Mouse (Mus musculus): ENCODE data around the gene Trim2. TPM values are rescaled to one million over a fixed set of nuclear protein-coding genes. Genes with fewer than 3 reads are reported as not detected.

Gene Trim2
- polyA plus RNA-seq, 1 experiment from 2014 or later: 32.6 TPM

GRCm38 (mm10) chr3:84301674-84302073 is 5.0 kb downstream of the Trim2 start:
- no peak overlapping the region for H3K4me3 ChIP-seq (ENCODE audit: low read length)

GRCm38 (mm10) chr3:84298186-84298585 is 8.5 kb downstream of the Trim2 start:
- ATAC-seq (ENCODE audit: low FRiP score, low TSS enrichment): no peak
- Histone ChIP-seq H3K27me3 (ENCODE audit: control insufficient read depth, insufficient read depth, low read length) (no peaks in the 10 kb centered on the region), H3K4me2 (replicated peaks; ENCODE audit: low read depth, low read length) (no peak overlapping the region), H3K27ac (ENCODE audit: low read depth, low read length) (no peak overlapping the region), H3K4me1 (ENCODE audit: control insufficient read depth, insufficient read depth, low read length) (no peaks in the 10 kb centered on the region; the same call in 1 of the 2 replicates), H3K36me3 (ENCODE audit: control insufficient read depth, insufficient read depth, low read length) (no peaks in the 10 kb centered on the region), H3K4me3 (ENCODE audit: low read length) (no peak overlapping the region), H3K9ac (ENCODE audit: low read depth, low read length) (no peak overlapping the region), H3K9me3 (ENCODE audit: control insufficient read depth, low read length) (no peaks in the 10 kb centered on the region)
- WGBS: 73% methylated on average over 3 of the region's 3 CpGs

More at GRCm38 (mm10) chr3:84301674-84302073, 5.0 kb downstream of the Trim2 start:
- H3K9me3 ChIP-seq (ENCODE audit: control insufficient read depth, low read length): peaks cover 3% of the 10 kb centered on the region; the same call in 1 of the 2 replicates
- H3K27ac ChIP-seq (ENCODE audit: low read depth, low read length): no peak overlapping the region
- H3K27me3 ChIP-seq (ENCODE audit: control insufficient read depth, insufficient read depth, low read length): peaks cover 28% of the 10 kb centered on the region
- no peak overlapping the region for H3K4me2 ChIP-seq (replicated peaks; ENCODE audit: low read depth, low read length)
- no peak for ATAC-seq (ENCODE audit: low FRiP score, low TSS enrichment)
- H3K9ac ChIP-seq (ENCODE audit: low read depth, low read length): no peak overlapping the region
- no peaks in the 10 kb centered on the region for H3K36me3 ChIP-seq (ENCODE audit: control insufficient read depth, insufficient read depth, low read length)
- 91% methylated on average over 4 of the region's 4 CpGs for WGBS
- H3K4me1 ChIP-seq (ENCODE audit: control insufficient read depth, insufficient read depth, low read length): peaks cover 14% of the 10 kb centered on the region; the same call in 1 of the 2 replicates

GRCm38 (mm10) chr3:84296676-84297075 is 10.0 kb downstream of the Trim2 start:
- Histone ChIP-seq H3K27ac (ENCODE audit: low read depth, low read length) (no peak overlapping the region), H3K9ac (ENCODE audit: low read depth, low read length) (no peak overlapping the region), H3K4me1 (ENCODE audit: control insufficient read depth, insufficient read depth, low read length) (no peaks in the 10 kb centered on the region; the same call in 1 of the 2 replicates), H3K4me3 (ENCODE audit: low read length) (no peak overlapping the region), H3K36me3 (ENCODE audit: control insufficient read depth, insufficient read depth, low read length) (no peaks in the 10 kb centered on the region), H3K4me2 (replicated peaks; ENCODE audit: low read depth, low read length) (no peak overlapping the region), H3K27me3 (ENCODE audit: control insufficient read depth, insufficient read depth, low read length) (no peaks in the 10 kb centered on the region), H3K9me3 (ENCODE audit: control insufficient read depth, low read length) (no peaks in the 10 kb centered on the region)
- ATAC-seq (ENCODE audit: low FRiP score, low TSS enrichment): no peak
- WGBS: 70% methylated on average over 2 of the region's 2 CpGs

GRCm38 (mm10) chr3:84294734-84295133 is 11.9 kb downstream of the Trim2 start:
- H3K9ac ChIP-seq (ENCODE audit: low read depth, low read length): no peak overlapping the region
- no peaks in the 10 kb centered on the region; the same call in 1 of the 2 replicates for H3K4me1 ChIP-seq (ENCODE audit: control insufficient read depth, insufficient read depth, low read length)
- WGBS: 46% methylated on average over 9 of the region's 9 CpGs
- no peaks in the 10 kb centered on the region for H3K9me3 ChIP-seq (ENCODE audit: control insufficient read depth, low read length)
- H3K4me2 ChIP-seq (replicated peaks; ENCODE audit: low read depth, low read length): no peak overlapping the region
- H3K36me3 ChIP-seq (ENCODE audit: control insufficient read depth, insufficient read depth, low read length): no peaks in the 10 kb centered on the region
- ATAC-seq (ENCODE audit: low FRiP score, low TSS enrichment): no peak
- peak overlapping the region; percentile 47; the same call in 1 of the 2 replicates for H3K27ac ChIP-seq (ENCODE audit: low read depth, low read length)
- no peak overlapping the region for H3K4me3 ChIP-seq (ENCODE audit: low read length)
- no peaks in the 10 kb centered on the region for H3K27me3 ChIP-seq (ENCODE audit: control insufficient read depth, insufficient read depth, low read length)

- no peak overlapping the region for H3K4me2 ChIP-seq (replicated peaks; ENCODE audit: low read depth, low read length)
Measured at GRCm38 (mm10) chr3:84293666-84294595, 12.7 kb downstream of the Trim2 start.

GRCm38 (mm10) chr3:84292238-84292637 is 14.4 kb downstream of the Trim2 start:
- Histone ChIP-seq H3K27me3 (ENCODE audit: control insufficient read depth, insufficient read depth, low read length) (no peaks in the 10 kb centered on the region), H3K4me2 (replicated peaks; ENCODE audit: low read depth, low read length) (no peak overlapping the region), H3K4me3 (ENCODE audit: low read length) (no peak overlapping the region), H3K4me1 (ENCODE audit: control insufficient read depth, insufficient read depth, low read length) (no peaks in the 10 kb centered on the region; the same call in 1 of the 2 replicates), H3K27ac (ENCODE audit: low read depth, low read length) (no peak overlapping the region), H3K9me3 (ENCODE audit: control insufficient read depth, low read length) (no peaks in the 10 kb centered on the region), H3K9ac (ENCODE audit: low read depth, low read length) (no peak overlapping the region), H3K36me3 (ENCODE audit: control insufficient read depth, insufficient read depth, low read length) (no peaks in the 10 kb centered on the region)
- no peak for ATAC-seq (ENCODE audit: low FRiP score, low TSS enrichment)
- WGBS: 95% methylated on average over 5 of the region's 5 CpGs

More at GRCm38 (mm10) chr3:84293666-84294595, 12.7 kb downstream of the Trim2 start:
- Histone ChIP-seq H3K4me1 (ENCODE audit: control insufficient read depth, insufficient read depth, low read length) (no peaks in the 10 kb centered on the region; the same call in 1 of the 2 replicates), H3K9ac (ENCODE audit: low read depth, low read length) (no peak overlapping the region), H3K9me3 (ENCODE audit: control insufficient read depth, low read length) (no peaks in the 10 kb centered on the region), H3K4me3 (ENCODE audit: low read length) (no peak overlapping the region), H3K36me3 (ENCODE audit: control insufficient read depth, insufficient read depth, low read length) (no peaks in the 10 kb centered on the region), H3K27me3 (ENCODE audit: control insufficient read depth, insufficient read depth, low read length) (no peaks in the 10 kb centered on the region), H3K27ac (ENCODE audit: low read depth, low read length) (peak overlapping the region; percentile 47; the same call in 1 of the 2 replicates)
- no peak for ATAC-seq (ENCODE audit: low FRiP score, low TSS enrichment)
- 83% methylated on average over 13 of the region's 13 CpGs for WGBS

- WGBS: 91% methylated on average over 4 of the region's 4 CpGs
- ATAC-seq (ENCODE audit: low FRiP score, low TSS enrichment): no peak
- Histone ChIP-seq H3K27me3 (ENCODE audit: control insufficient read depth, insufficient read depth, low read length) (no peaks in the 10 kb centered on the region), H3K9me3 (ENCODE audit: control insufficient read depth, low read length) (no peaks in the 10 kb centered on the region), H3K9ac (ENCODE audit: low read depth, low read length) (no peak overlapping the region), H3K4me2 (replicated peaks; ENCODE audit: low read depth, low read length) (no peak overlapping the region), H3K4me3 (ENCODE audit: low read length) (no peak overlapping the region), H3K36me3 (ENCODE audit: control insufficient read depth, insufficient read depth, low read length) (no peaks in the 10 kb centered on the region), H3K4me1 (ENCODE audit: control insufficient read depth, insufficient read depth, low read length) (peaks cover 1% of the 10 kb centered on the region; the same call in 1 of the 2 replicates), H3K27ac (ENCODE audit: low read depth, low read length) (no peak overlapping the region)
Measured at GRCm38 (mm10) chr3:84288931-84289330, 17.7 kb downstream of the Trim2 start.

- Histone ChIP-seq H3K4me1 (ENCODE audit: control insufficient read depth, insufficient read depth, low read length) (peaks cover 14% of the 10 kb centered on the region; the same call in 1 of the 2 replicates), H3K4me2 (replicated peaks; ENCODE audit: low read depth, low read length) (no peak overlapping the region), H3K4me3 (ENCODE audit: low read length) (no peak overlapping the region), H3K27me3 (ENCODE audit: control insufficient read depth, insufficient read depth, low read length) (no peaks in the 10 kb centered on the region), H3K36me3 (ENCODE audit: control insufficient read depth, insufficient read depth, low read length) (no peaks in the 10 kb centered on the region), H3K9ac (ENCODE audit: low read depth, low read length) (no peak overlapping the region), H3K9me3 (ENCODE audit: control insufficient read depth, low read length) (no peaks in the 10 kb centered on the region), H3K27ac (ENCODE audit: low read depth, low read length) (no peak overlapping the region)
- ATAC-seq (ENCODE audit: low FRiP score, low TSS enrichment): no peak
- 69% methylated on average over 3 of the region's 3 CpGs for WGBS
Measured at GRCm38 (mm10) chr3:84287256-84287655, 19.4 kb downstream of the Trim2 start.

- WGBS: 58% methylated on average over 5 of the region's 5 CpGs
- peaks cover 15% of the 10 kb centered on the region; the same call in 1 of the 2 replicates for H3K4me1 ChIP-seq (ENCODE audit: control insufficient read depth, insufficient read depth, low read length)
- no peak overlapping the region for H3K27ac ChIP-seq (ENCODE audit: low read depth, low read length)
- no peak overlapping the region for H3K4me2 ChIP-seq (replicated peaks; ENCODE audit: low read depth, low read length)
- H3K27me3 ChIP-seq (ENCODE audit: control insufficient read depth, insufficient read depth, low read length): no peaks in the 10 kb centered on the region
- ATAC-seq (ENCODE audit: low FRiP score, low TSS enrichment): no peak
- no peak overlapping the region for H3K9ac ChIP-seq (ENCODE audit: low read depth, low read length)
- H3K4me3 ChIP-seq (ENCODE audit: low read length): no peak overlapping the region
- no peaks in the 10 kb centered on the region for H3K9me3 ChIP-seq (ENCODE audit: control insufficient read depth, low read length)
- H3K36me3 ChIP-seq (ENCODE audit: control insufficient read depth, insufficient read depth, low read length): no peaks in the 10 kb centered on the region
Measured at GRCm38 (mm10) chr3:84286311-84286710, 20.4 kb downstream of the Trim2 start.

All from kidney, embryonic 14.5 days (tissue).